Mouse (Mus musculus) neural tube, embryonic 13.5 days (tissue): ENCODE results near the gene Crhr1. TPM values are rescaled to one million over a fixed set of nuclear protein-coding genes. Genes with fewer than 3 reads are reported as not detected.
"Not testable (repeated sequence)": the region's sequence is repeated elsewhere in the genome, so short reads cannot be mapped to it uniquely, and the experiment has no call there.

Experiments used
- ATAC-seq: fragments of 200-750 bp; cut with Nextera tagmentation; 2 replicates; pipeline ENCODE4 v1.8.0; 2017; ENCODE audit warnings: low read depth, mild to moderate bottlenecking, moderate TSS enrichment, moderate library complexity
- H3K27ac ChIP-seq: fragments of 300-500 bp; sonication (generic); replicated peaks from 2 replicates; pipeline ENCODE4 v1.5.1; 2015; ENCODE audit warnings: moderate library complexity, mild to moderate bottlenecking, inconsistent platforms
- H3K27me3 ChIP-seq: fragments of 300-500 bp; sonication (generic); 2 replicates; pipeline ENCODE4 v1.6.1; 2015; ENCODE audit warnings: mild to moderate bottlenecking, inconsistent platforms
- H3K36me3 ChIP-seq: fragments of 300-500 bp; sonication (generic); 2 replicates; pipeline ENCODE4 v1.6.1; 2015; ENCODE audit warnings: mild to moderate bottlenecking, inconsistent platforms
- H3K4me1 ChIP-seq: fragments of 300-500 bp; sonication (generic); replicated peaks from 2 replicates; pipeline ENCODE4 v1.6.1; 2015; ENCODE audit warnings: inconsistent platforms
- H3K4me2 ChIP-seq: fragments of 300-500 bp; sonication (generic); 2 replicates; pipeline ENCODE4 v1.6.1; 2015; ENCODE audit warnings: inconsistent platforms, mild to moderate bottlenecking, moderate library complexity
- H3K4me3 ChIP-seq: fragments of 300-500 bp; sonication (generic); 2 replicates; pipeline ENCODE4 v1.5.1; 2015; ENCODE audit warnings: mild to moderate bottlenecking, inconsistent platforms
- H3K9ac ChIP-seq: fragments of 300-500 bp; sonication (generic); 2 replicates; pipeline ENCODE4 v1.6.1; 2015; ENCODE audit warnings: moderate library complexity, mild to moderate bottlenecking, inconsistent platforms
- H3K9me3 ChIP-seq: fragments of 300-500 bp; sonication (generic); 2 replicates; pipeline ENCODE4 v1.6.1; 2016; ENCODE audit warnings: inconsistent platforms
- WGBS: fragments of 180-500 bp; shearing (Covaris S2); methylation state at CpG from one replicate; pipeline ENCODE4 v1.1.7; 2015; 5-methylcytosine and 5-hydroxymethylcytosine counted together
- polyA plus RNA-seq: library from polyadenylated mRNA; unstranded; fragments of >200 nt; fragmentation: Nextera tagmentation; extraction: Ambion mirVana; gene quantifications from 2 replicates; pipeline ENCODE4 v1.2.1, GENCODE M21; 2015

Crhr1 gene
- polyA plus RNA-seq, 1 experiment from 2014 or later: 3.9 TPM

GRCm38 (mm10) chr11:104206573-104206972 lies 73.9 kb downstream of the Crhr1 start:
- no peak for ATAC-seq
- WGBS: 75% methylated on average over 4 of the region's 4 CpGs

GRCm38 (mm10) chr11:104209041-104209440 lies 76.4 kb downstream of the Crhr1 start:
- H3K27ac ChIP-seq: no peak overlapping the region
- no peak for ATAC-seq
- no peak overlapping the region for H3K4me3 ChIP-seq
- H3K4me1 ChIP-seq: no peaks in the 10 kb centered on the region; the same call in 1 of the 2 replicates
- no peaks in the 10 kb centered on the region for H3K36me3 ChIP-seq
- WGBS: 75% methylated on average over 3 of the region's 3 CpGs
- no peaks in the 10 kb centered on the region for H3K9me3 ChIP-seq
- H3K4me2 ChIP-seq: no peak overlapping the region
- H3K27me3 ChIP-seq: peaks cover 7% of the 10 kb centered on the region; the same call in 1 of the 2 replicates
- H3K9ac ChIP-seq: no peak overlapping the region

More at GRCm38 (mm10) chr11:104206573-104206972, 73.9 kb downstream of the Crhr1 start:
- H3K4me3 ChIP-seq: no peak overlapping the region
- H3K9ac ChIP-seq: no peak overlapping the region
- peaks cover 8% of the 10 kb centered on the region for H3K9me3 ChIP-seq
- no peak overlapping the region for H3K4me2 ChIP-seq
- no peaks in the 10 kb centered on the region; the same call in 1 of the 2 replicates for H3K4me1 ChIP-seq
- no peaks in the 10 kb centered on the region for H3K36me3 ChIP-seq
- H3K27me3 ChIP-seq: peaks cover 7% of the 10 kb centered on the region; the same call in 1 of the 2 replicates
- no peak overlapping the region for H3K27ac ChIP-seq

- ATAC-seq: no peak
- Histone ChIP-seq H3K27me3 (peaks cover 7% of the 10 kb centered on the region; the same call in 1 of the 2 replicates), H3K4me3 (no peak overlapping the region), H3K9ac (no peak overlapping the region), H3K27ac (no peak overlapping the region), H3K4me1 (peaks cover 6% of the 10 kb centered on the region), H3K4me2 (no peak overlapping the region), H3K36me3 (no peaks in the 10 kb centered on the region), H3K9me3 (no peaks in the 10 kb centered on the region)
- WGBS: 79% methylated on average over 6 of the region's 6 CpGs
Observed at GRCm38 (mm10) chr11:104211251-104211650, 78.6 kb downstream of the Crhr1 start.

- H3K27me3 ChIP-seq, H3K36me3 ChIP-seq, H3K27ac ChIP-seq, H3K9me3 ChIP-seq, H3K4me3 ChIP-seq, H3K9ac ChIP-seq, ATAC-seq, H3K4me1 ChIP-seq, H3K4me2 ChIP-seq: not testable (repeated sequence)
- 96% methylated on average over 5 of the region's 5 CpGs for WGBS
Observed at GRCm38 (mm10) chr11:104214128-104214527, 81.5 kb downstream of the Crhr1 start.

GRCm38 (mm10) chr11:104218075-104218474 lies 85.4 kb downstream of the Crhr1 start:
- ATAC-seq: no peak
- Histone ChIP-seq H3K27me3 (no peaks in the 10 kb centered on the region), H3K9me3 (no peaks in the 10 kb centered on the region), H3K27ac (no peak overlapping the region), H3K36me3 (no peaks in the 10 kb centered on the region), H3K4me3 (no peak overlapping the region), H3K4me1 (peaks cover 6% of the 10 kb centered on the region), H3K9ac (no peak overlapping the region), H3K4me2 (no peak overlapping the region)
- WGBS: 79% methylated on average over 3 of the region's 3 CpGs

GRCm38 (mm10) chr11:104220291-104220690 lies 87.6 kb downstream of the Crhr1 start:
- WGBS: 81% methylated on average over 4 of the region's 4 CpGs
- no peak for ATAC-seq
- H3K9ac ChIP-seq: no peak overlapping the region
- H3K4me2 ChIP-seq: no peak overlapping the region
- no peak overlapping the region for H3K4me3 ChIP-seq
- no peaks in the 10 kb centered on the region for H3K27me3 ChIP-seq
- no peak overlapping the region for H3K27ac ChIP-seq
- no peaks in the 10 kb centered on the region for H3K36me3 ChIP-seq
- H3K9me3 ChIP-seq: no peaks in the 10 kb centered on the region
- no peaks in the 10 kb centered on the region for H3K4me1 ChIP-seq

- Histone ChIP-seq H3K4me2 (no peak overlapping the region), H3K4me3 (no peak overlapping the region), H3K9me3 (no peaks in the 10 kb centered on the region), H3K27ac (no peak overlapping the region), H3K9ac (no peak overlapping the region), H3K4me1 (no peaks in the 10 kb centered on the region), H3K36me3 (no peaks in the 10 kb centered on the region), H3K27me3 (no peaks in the 10 kb centered on the region)
- no peak for ATAC-seq
- 68% methylated on average over 5 of the region's 5 CpGs for WGBS
Observed at GRCm38 (mm10) chr11:104221751-104222150, 89.1 kb downstream of the Crhr1 start.

- Histone ChIP-seq H3K9ac (no peak overlapping the region), H3K27me3 (no peaks in the 10 kb centered on the region), H3K4me3 (no peak overlapping the region), H3K9me3 (no peaks in the 10 kb centered on the region), H3K4me1 (no peaks in the 10 kb centered on the region), H3K27ac (no peak overlapping the region), H3K4me2 (no peak overlapping the region), H3K36me3 (no peaks in the 10 kb centered on the region)
- ATAC-seq: no peak
- WGBS: 78% methylated on average over 9 of the region's 9 CpGs
Observed at GRCm38 (mm10) chr11:104223301-104223700, 90.6 kb downstream of the Crhr1 start.

Other genes starting within 250 kb of the Crhr1 start
- gene Nsf, start 178.8 kb upstream of the Crhr1 start, polyA plus RNA-seq: 123 and 127 TPM in 2 replicates
- 152 and 157 TPM in 2 replicates for gene Arf2, start 166.1 kb upstream of the Crhr1 start, polyA plus RNA-seq
- not detected in 2 replicates for gene Sppl2c, start 53.5 kb downstream of the Crhr1 start, polyA plus RNA-seq
- gene Mapt, start 98.5 kb downstream of the Crhr1 start, polyA plus RNA-seq: 665 and 688 TPM in 2 replicates